Mouse (Mus musculus) neural tube, embryonic 11.5 days (tissue): ENCODE results near the gene Plk5. TPM values are rescaled to one million over a fixed set of nuclear protein-coding genes. Genes with fewer than 3 reads are reported as not detected.

Source experiments
- ATAC-seq: fragments of 200-750 bp; cut with Nextera tagmentation; 2 replicates; pipeline ENCODE4 v1.8.0; 2017; ENCODE audit warnings: moderate number of reproducible peaks, mild to moderate bottlenecking, moderate TSS enrichment, moderate library complexity; ENCODE audit not compliant: insufficient read depth, low FRiP score, low TSS enrichment
- DNase-seq: peaks from one replicate; pipeline ENCODE4 v3.0.0-alpha.2; 2015; ENCODE audit warnings: low spot score
- H3K27ac ChIP-seq: fragments of 300-500 bp; sonication (generic); 2 replicates; pipeline ENCODE4 v1.5.1; 2014; ENCODE audit warnings: low read depth, mild to moderate bottlenecking, low read length
- H3K27me3 ChIP-seq: fragments of 300-500 bp; sonication (generic); 2 replicates; pipeline ENCODE4 v1.6.1; 2014; ENCODE audit warnings: mild to moderate bottlenecking, low read length, mixed read lengths; ENCODE audit not compliant: control insufficient read depth, insufficient read depth
- H3K36me3 ChIP-seq: fragments of 300-500 bp; sonication (generic); 2 replicates; pipeline ENCODE4 v1.6.1; 2014; ENCODE audit warnings: mild to moderate bottlenecking, low read length, moderate library complexity, mixed read lengths; ENCODE audit not compliant: control insufficient read depth, insufficient read depth
- H3K4me1 ChIP-seq: fragments of 300-500 bp; sonication (generic); 2 replicates; pipeline ENCODE4 v1.6.1; 2014; ENCODE audit warnings: low read length, mixed read lengths; ENCODE audit not compliant: control insufficient read depth, insufficient read depth
- H3K4me2 ChIP-seq: fragments of 300-500 bp; sonication (generic); 2 replicates; pipeline ENCODE4 v1.6.1; 2014; ENCODE audit warnings: low read depth, mild to moderate bottlenecking, moderate library complexity
- H3K4me3 ChIP-seq: fragments of 300-500 bp; sonication (generic); 2 replicates; pipeline ENCODE4 v1.5.1; 2014; ENCODE audit warnings: low read depth, low read length
- H3K9ac ChIP-seq: fragments of 300-500 bp; sonication (generic); 2 replicates; pipeline ENCODE4 v1.6.1; 2014; ENCODE audit warnings: mild to moderate bottlenecking, low read length
- H3K9me3 ChIP-seq: fragments of 300-500 bp; sonication (generic); 2 replicates; pipeline ENCODE4 v1.6.1; 2016; ENCODE audit warnings: low read length; ENCODE audit not compliant: control insufficient read depth
- WGBS: fragments of 180-500 bp; shearing (Covaris S2); extraction: QIAGEN DNeasy Blood & Tissue Kit; methylation state at CpG from one replicate; pipeline ENCODE4 v1.1.7; 2014; 5-methylcytosine and 5-hydroxymethylcytosine counted together
- polyA plus RNA-seq: library from polyadenylated mRNA; unstranded; fragments of >200 nt; fragmentation: Nextera tagmentation; extraction: Ambion mirVana; gene quantifications from 2 replicates; pipeline ENCODE4 v1.2.1, GENCODE M21; 2014

Plk5 gene
- polyA plus RNA-seq, 1 experiment from 2014 or later: 0.17 TPM

DNA sequence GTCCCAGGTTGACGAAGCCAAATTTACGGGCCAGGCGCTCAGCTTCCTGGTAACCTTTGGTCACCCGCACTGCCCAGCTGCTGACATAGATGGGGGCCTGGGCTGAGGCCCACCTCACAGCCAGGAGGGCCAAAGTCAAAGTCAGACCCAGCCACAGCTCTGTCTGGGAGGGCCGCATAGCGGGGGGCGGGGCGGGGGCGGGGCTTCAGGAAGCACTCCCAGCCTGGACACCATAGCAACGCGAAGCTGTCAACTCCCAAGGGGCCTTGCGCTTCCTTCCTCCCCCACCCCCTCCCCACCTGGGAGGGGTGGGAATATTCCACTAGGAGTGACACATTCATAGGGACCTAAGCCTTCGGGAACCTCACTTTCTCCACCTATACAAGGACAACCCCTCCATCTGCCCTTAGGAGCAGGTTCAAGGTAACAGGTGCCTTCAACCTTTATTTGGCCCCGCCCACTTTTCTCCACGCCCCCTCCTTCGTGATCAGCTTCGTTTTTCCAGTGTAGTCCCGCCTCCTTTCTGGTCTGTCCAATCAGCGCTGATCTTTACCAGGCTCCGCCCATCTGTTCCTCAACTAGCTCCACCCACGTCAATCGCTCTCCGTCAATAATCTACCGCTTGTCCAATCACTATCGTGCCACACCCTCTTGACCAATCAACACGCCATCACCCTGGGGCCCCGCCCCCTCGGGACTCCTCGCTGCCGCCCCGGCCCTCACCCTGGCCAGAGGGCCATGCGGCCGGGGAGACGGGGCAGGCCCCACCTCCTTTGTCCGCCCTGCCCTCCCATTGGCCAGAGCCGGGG is 26.8 kb upstream of the Plk5 start, which contains the start of the genes Pcsk4 and Reep6:
TSS of gene Pcsk4 (minus strand) at position 226 of the 809 bp plus-strand sequence.
TSS of gene Reep6 (plus strand) at position 681 of the 809 bp plus-strand sequence.
- Histone ChIP-seq H3K4me2 (peak within 1 kb of the TSS; percentile 81), H3K4me1 (peaks cover 7% of the 10 kb centered on the region), H3K36me3 (no peaks in the 10 kb centered on the region), H3K27me3 (peaks cover 3% of the 10 kb centered on the region), H3K27ac (no peak within 1 kb of the TSS), H3K9ac (peak within 1 kb of the TSS; percentile 44), H3K9me3 (no peaks in the 10 kb centered on the region), H3K4me3 (peak within 1 kb of the TSS; percentile 37)
- ATAC-seq: peak; percentile 95
- 6% methylated on average over 33 of the region's 36 CpGs for WGBS
- peak; percentile 99 for DNase-seq

DNA sequence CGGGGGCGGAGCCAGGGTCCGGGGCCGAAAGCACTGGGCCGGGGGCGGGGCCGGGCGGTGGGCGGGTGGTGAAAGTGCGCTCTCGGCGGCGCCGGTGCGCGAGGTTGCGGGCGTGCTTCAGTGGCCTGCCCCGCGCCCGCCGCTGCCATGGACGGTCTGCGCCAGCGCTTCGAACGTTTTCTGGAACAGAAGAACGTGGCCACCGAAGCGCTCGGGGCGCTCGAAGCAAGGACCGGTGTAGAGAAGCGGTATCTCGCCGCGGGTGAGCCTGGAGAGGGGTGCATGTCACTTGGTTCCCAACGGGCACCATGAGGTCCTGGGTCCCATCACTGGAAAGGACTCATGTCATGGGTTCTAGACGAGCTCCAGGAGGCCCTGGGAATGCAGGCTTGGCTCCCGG is 26.2 kb upstream of the Plk5 start:
- Histone ChIP-seq H3K9me3 (no peaks in the 10 kb centered on the region), H3K9ac (peak overlapping the region; percentile 44; the same call in 1 of the 2 replicates), H3K27ac (no peak overlapping the region), H3K27me3 (peaks cover 3% of the 10 kb centered on the region), H3K4me3 (peak overlapping the region; percentile 37), H3K36me3 (no peaks in the 10 kb centered on the region), H3K4me1 (peaks cover 7% of the 10 kb centered on the region), H3K4me2 (peak overlapping the region; percentile 81)
- ATAC-seq (no peak), DNase-seq (no peak)
- under 1% methylated on average over 33 of the region's 41 CpGs for WGBS

DNA sequence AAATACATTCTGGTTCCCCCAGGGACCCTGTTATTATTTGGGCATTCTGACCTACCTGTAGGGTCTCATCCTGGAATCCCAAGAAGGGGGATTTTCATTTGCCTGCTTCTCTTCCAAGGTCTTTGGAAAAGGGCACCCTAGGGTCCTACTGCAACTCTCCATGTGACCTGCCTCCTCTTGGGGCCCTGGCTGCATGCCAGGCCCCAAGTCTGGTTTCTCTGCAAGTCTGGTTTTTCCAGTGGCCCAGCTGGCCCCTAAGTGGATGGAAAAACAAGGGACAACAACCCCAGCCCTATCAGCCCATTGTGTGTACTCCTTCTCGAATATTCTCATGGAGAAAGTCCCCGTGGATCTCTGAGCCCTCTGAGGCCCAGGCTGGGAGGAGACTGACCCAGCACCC is 25.4 kb upstream of the Plk5 start:
- Histone ChIP-seq H3K36me3 (no peaks in the 10 kb centered on the region), H3K9ac (no peak overlapping the region), H3K27ac (no peak overlapping the region), H3K9me3 (no peaks in the 10 kb centered on the region), H3K4me3 (no peak overlapping the region), H3K4me1 (peaks cover 7% of the 10 kb centered on the region), H3K4me2 (peak overlapping the region; percentile 81), H3K27me3 (peaks cover 3% of the 10 kb centered on the region)
- ATAC-seq: no peak
- 86% methylated on average over 2 of the region's 2 CpGs for WGBS
- DNase-seq: no peak

DNA sequence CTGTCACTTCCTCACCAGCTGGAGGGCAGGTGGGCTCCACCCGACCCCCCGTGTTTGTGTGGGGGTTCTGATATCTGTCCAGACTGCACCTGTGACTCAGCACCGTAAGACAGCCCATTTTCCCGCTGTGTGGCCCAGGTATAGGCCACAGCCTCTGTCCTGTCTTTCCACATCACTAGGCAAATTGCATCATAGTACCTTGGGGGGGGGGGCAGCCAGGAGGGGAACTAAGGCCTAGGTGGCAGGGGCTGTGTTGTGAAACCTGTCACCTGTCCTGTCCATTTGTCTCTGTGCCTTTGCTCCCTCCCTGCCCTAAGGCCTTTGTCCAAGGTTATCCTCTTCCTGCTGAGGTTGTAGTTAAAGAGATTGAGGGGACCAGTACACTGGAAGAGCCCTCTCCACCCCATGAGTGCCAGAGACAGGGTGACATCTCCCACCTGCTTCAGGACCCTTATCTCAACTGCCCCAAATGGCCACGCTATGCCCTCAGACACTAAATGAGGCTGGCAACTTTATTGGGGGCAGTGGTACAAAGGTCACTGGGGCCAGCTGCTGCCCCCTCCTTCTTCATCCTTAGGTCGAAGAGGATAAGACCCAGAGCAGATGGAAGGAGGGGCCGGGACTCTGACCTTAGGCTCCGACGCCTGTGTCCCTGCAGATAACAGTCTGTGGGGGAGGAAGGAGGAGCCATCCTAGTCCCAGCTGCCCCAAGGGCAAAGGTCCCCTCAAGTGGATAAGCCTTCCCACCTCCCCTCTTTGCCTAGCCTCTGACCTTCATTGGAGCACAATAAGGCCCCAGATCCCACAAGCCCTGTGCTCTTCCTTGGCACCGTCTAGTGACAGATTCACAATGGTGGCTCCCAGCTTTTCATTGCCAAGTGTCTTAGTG is 24.4 kb upstream of the Plk5 start:
- Histone ChIP-seq H3K27me3 (peaks cover 3% of the 10 kb centered on the region), H3K4me2 (no peak overlapping the region), H3K9ac (no peak overlapping the region), H3K9me3 (no peaks in the 10 kb centered on the region), H3K36me3 (no peaks in the 10 kb centered on the region), H3K4me1 (peaks cover 7% of the 10 kb centered on the region), H3K27ac (no peak overlapping the region), H3K4me3 (no peak overlapping the region)
- DNase-seq (no peak), ATAC-seq (no peak)
- 68% methylated on average over 10 of the region's 10 CpGs for WGBS

DNA sequence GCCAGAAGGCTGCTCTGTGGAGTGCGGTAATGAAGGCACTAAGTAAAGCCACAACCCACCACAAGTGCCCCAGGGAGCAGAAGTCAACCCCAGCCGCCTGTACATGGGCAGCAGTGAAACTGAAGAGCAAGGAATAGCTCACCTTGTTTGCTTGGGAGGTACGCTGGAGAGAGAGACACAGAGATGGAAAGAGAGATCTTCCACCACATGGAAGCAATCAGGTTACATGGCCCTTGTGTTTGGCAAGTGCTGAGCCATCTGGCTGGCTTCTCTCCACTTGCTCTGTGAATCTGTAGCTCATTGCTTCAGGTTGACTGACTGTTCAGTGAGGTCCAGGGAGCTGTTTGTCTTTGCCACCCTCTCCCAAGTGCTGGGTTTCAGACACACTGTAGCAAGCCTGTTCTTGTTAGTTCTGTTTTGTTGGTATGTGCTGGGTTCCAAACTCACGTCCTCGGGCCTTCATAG is 23.7 kb upstream of the Plk5 start:
- peaks cover 3% of the 10 kb centered on the region for H3K27me3 ChIP-seq
- no peak overlapping the region for H3K9ac ChIP-seq
- no peaks in the 10 kb centered on the region for H3K36me3 ChIP-seq
- no peak for ATAC-seq
- WGBS: 78% methylated on average over 5 of the region's 5 CpGs
- H3K4me1 ChIP-seq: peaks cover 7% of the 10 kb centered on the region
- H3K4me3 ChIP-seq: no peak overlapping the region
- no peaks in the 10 kb centered on the region for H3K9me3 ChIP-seq
- H3K27ac ChIP-seq: no peak overlapping the region
- DNase-seq: no peak
- no peak overlapping the region for H3K4me2 ChIP-seq

DNA sequence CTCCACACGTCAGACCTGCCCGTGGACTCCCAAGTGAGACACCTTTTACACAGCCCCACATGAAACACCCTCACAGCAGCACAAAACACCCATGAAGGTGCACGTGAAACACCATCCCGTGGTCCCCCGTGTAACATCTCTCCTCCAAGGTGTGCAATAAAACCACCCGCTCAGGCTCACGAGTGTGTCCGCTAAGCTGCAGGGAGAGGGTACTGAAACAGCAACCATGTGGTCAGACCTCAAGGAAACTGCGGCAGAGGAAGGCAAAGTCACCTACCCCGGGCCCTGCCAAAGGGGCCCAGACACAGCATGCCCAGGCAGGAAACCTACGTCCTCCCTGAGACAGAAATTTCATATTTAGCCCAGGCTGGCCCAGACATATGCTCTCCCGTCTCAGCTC is 20.0 kb upstream of the Plk5 start:
- no peaks in the 10 kb centered on the region for H3K9me3 ChIP-seq
- 0 out of 2 replicates have a peak, but pooled peaks cover 2% of the 10 kb centered on the region for H3K4me1 ChIP-seq
- DNase-seq (no peak), ATAC-seq (no peak)
- no peak overlapping the region for H3K27ac ChIP-seq
- H3K9ac ChIP-seq: no peak overlapping the region
- H3K4me3 ChIP-seq: no peak overlapping the region
- H3K36me3 ChIP-seq: no peaks in the 10 kb centered on the region
- peaks cover 17% of the 10 kb centered on the region for H3K27me3 ChIP-seq
- no peak overlapping the region for H3K4me2 ChIP-seq
- WGBS: 86% methylated on average over 12 of the region's 12 CpGs

DNA sequence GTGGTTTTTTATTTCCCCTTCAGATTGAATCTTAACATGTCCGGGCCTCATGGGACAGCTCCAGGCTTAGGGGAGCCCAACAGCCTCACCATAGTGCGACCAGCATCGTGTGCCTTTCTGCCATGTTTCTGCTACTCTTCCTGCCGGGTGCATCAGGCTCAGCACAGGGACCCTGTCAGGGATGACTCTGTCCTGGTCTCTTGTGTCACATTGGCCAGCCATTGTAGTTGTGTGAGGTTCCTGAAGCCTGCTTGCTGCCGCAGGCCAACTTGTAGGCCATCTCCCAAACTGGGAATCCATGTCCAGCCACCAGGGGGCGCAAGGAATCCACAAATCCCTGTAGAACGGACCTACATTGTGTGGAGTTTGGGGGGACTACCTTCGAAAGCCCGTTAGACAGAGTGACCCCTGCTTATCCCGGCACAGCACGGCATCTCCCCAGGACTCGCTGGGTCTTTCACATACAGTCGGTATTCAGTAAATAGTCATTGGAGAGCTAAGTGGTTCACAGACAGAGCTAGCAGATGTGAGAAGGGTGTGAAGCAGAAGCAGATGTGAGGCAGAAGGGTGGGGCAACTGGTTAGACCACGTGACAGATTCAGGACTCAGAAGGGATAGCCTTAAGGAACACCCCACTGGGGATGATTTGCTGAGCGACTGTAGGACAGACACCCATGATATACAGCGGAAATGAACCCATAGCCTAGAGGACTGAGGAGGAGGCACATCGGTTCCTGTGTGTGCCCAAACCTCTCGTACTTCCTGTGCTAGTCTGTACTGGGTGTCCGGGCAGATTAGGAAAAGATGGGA is 16.1 kb upstream of the Plk5 start:
- Histone ChIP-seq H3K27me3 (peaks cover 53% of the 10 kb centered on the region), H3K4me3 (no peak overlapping the region), H3K4me2 (no peak overlapping the region), H3K9me3 (no peaks in the 10 kb centered on the region), H3K36me3 (no peaks in the 10 kb centered on the region), H3K9ac (no peak overlapping the region), H3K27ac (no peak overlapping the region), H3K4me1 (peaks cover 7% of the 10 kb centered on the region; the same call in 1 of the 2 replicates)
- WGBS: 27% methylated on average over 19 of the region's 19 CpGs
- no peak for ATAC-seq
- DNase-seq: peak; percentile 86

DNA sequence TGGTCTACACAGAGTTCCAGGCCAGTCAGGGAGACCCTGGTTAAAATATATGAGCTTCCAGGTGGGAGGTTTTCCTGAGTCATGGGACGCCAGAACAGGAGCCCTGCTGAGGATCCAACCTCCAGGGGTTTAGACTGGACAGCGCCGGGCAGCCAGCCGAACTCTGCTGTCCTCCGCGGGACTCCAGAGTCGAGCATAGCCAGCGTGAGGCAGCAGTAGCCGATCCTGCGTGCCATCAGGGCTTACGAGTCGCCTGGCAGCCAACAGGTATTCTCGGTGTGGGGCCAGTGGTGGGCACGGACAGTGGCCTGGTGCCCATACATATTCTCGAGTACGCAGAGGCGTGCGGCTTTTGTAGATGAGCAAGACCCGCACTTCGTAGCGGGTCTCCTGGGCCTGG is 15.2 kb upstream of the Plk5 start:
- 11% methylated on average over 21 of the region's 21 CpGs for WGBS
- H3K27ac ChIP-seq: no peak overlapping the region
- H3K36me3 ChIP-seq: no peaks in the 10 kb centered on the region
- no peak for DNase-seq
- H3K4me1 ChIP-seq: peaks cover 7% of the 10 kb centered on the region; the same call in 1 of the 2 replicates
- no peak overlapping the region for H3K4me3 ChIP-seq
- ATAC-seq: no peak
- H3K27me3 ChIP-seq: peaks cover 62% of the 10 kb centered on the region
- no peak overlapping the region for H3K4me2 ChIP-seq
- H3K9ac ChIP-seq: no peak overlapping the region
- H3K9me3 ChIP-seq: no peaks in the 10 kb centered on the region
